Mouse (Mus musculus) hematopoietic stem cell, adult 5-6 weeks (primary cell): Measurements from ENCODE around the gene St7. TPM values are rescaled to one million over a fixed set of nuclear protein-coding genes. Genes with fewer than 3 reads are reported as not detected.

Experiments used
- total RNA-seq: library from RNA; stranded (forward); fragments of 172-1452, 232-1000 nt; gene quantifications from 2 replicates; pipeline ENCODE4 v1.2.3, GENCODE M21; 2017

The St7 gene
- total RNA-seq, 1 experiment from 2014 or later, result 42.1 TPM

Other genes with a start within 250 kb of the St7 start
- gene Met, start 229.1 kb upstream of the St7 start, total RNA-seq, result 1.2 and 2.6 TPM in 2 replicates
- gene Capza2, start 56.7 kb upstream of the St7 start, total RNA-seq, result 355 and 398 TPM in 2 replicates